Mouse (Mus musculus) forebrain, embryonic 12.5 days (tissue): ENCODE measurements at regions not wholly inside any gene's neighbourhood (a gene's known extent, or its start where the extent isn't known, plus 50 kb on each side); places are given as distances from the start of the nearest gene placed in this dataset.
A peak's percentile ranks its signal among the peaks of the same experiment; 100 is the strongest.

ENCODE experiments used
- ATAC-seq: fragments of 200-750 bp; cut with Nextera tagmentation; 2 replicates; pipeline ENCODE4 v1.8.0; 2017; ENCODE audit warnings: moderate TSS enrichment; ENCODE audit not compliant: low FRiP score
- H3K27ac ChIP-seq: fragments of 300-500 bp; sonication (generic); 2 replicates; pipeline ENCODE4 v1.5.1; 2016; ENCODE audit warnings: mild to moderate bottlenecking
- H3K27me3 ChIP-seq: fragments of 300-500 bp; sonication (generic); 2 replicates; pipeline ENCODE4 v1.6.1; 2016; ENCODE audit warnings: mild to moderate bottlenecking
- H3K36me3 ChIP-seq: fragments of 300-500 bp; sonication (generic); replicated peaks from 2 replicates; pipeline ENCODE4 v1.6.1; 2016; ENCODE audit warnings: mild to moderate bottlenecking
- H3K4me1 ChIP-seq: fragments of 300-500 bp; sonication (generic); 2 replicates; pipeline ENCODE4 v1.6.1; 2016
- H3K4me2 ChIP-seq: fragments of 300-500 bp; sonication (generic); 2 replicates; pipeline ENCODE4 v1.6.1; 2016; ENCODE audit warnings: mild to moderate bottlenecking, moderate library complexity
- H3K4me3 ChIP-seq: fragments of 300-500 bp; sonication (generic); replicated peaks from 2 replicates; pipeline ENCODE4 v1.5.1; 2016; ENCODE audit warnings: mild to moderate bottlenecking
- H3K9ac ChIP-seq: fragments of 300-500 bp; sonication (generic); 2 replicates; pipeline ENCODE4 v1.6.1; 2016; ENCODE audit warnings: mild to moderate bottlenecking
- H3K9me3 ChIP-seq: fragments of 300-500 bp; sonication (generic); 2 replicates; pipeline ENCODE4 v1.6.1; 2016
- WGBS: fragments of 180-500 bp; shearing (Covaris S2); methylation state at CpG from one replicate; pipeline ENCODE4 v1.1.7; 2016; 5-methylcytosine and 5-hydroxymethylcytosine counted together

GRCm38 (mm10) chr12:96748868-96749615 lies 1057.0 kb downstream of the Flrt2 start:
- no peak overlapping the region for H3K27ac ChIP-seq
- no peaks in the 10 kb centered on the region for H3K4me1 ChIP-seq
- H3K4me2 ChIP-seq = no peak overlapping the region
- WGBS = 74% methylated on average over 5 of the region's 5 CpGs
- no peak overlapping the region for H3K4me3 ChIP-seq
- ATAC-seq = no peak
- no peaks in the 10 kb centered on the region for H3K27me3 ChIP-seq
- no peak overlapping the region for H3K9ac ChIP-seq
- H3K36me3 ChIP-seq = no peaks in the 10 kb centered on the region
- H3K9me3 ChIP-seq = no peaks in the 10 kb centered on the region

- Histone ChIP-seq H3K9ac (no peak overlapping the region), H3K9me3 (no peaks in the 10 kb centered on the region), H3K36me3 (no peaks in the 10 kb centered on the region), H3K4me2 (no peak overlapping the region), H3K4me3 (no peak overlapping the region), H3K27me3 (no peaks in the 10 kb centered on the region), H3K27ac (no peak overlapping the region), H3K4me1 (no peaks in the 10 kb centered on the region)
- WGBS = 14% methylated on average over 5 of the region's 5 CpGs
- ATAC-seq = no peak
These were observed 1062.7 kb downstream of the Flrt2 start for GRCm38 (mm10) chr12:96754714-96755113.

GRCm38 (mm10) chr12:96763153-96763552 lies 1071.1 kb downstream of the Flrt2 start:
- Histone ChIP-seq H3K27me3 (no peaks in the 10 kb centered on the region), H3K4me1 (peaks cover 6% of the 10 kb centered on the region), H3K4me3 (no peak overlapping the region), H3K9ac (no peak overlapping the region), H3K27ac (no peak overlapping the region), H3K4me2 (no peak overlapping the region), H3K36me3 (no peaks in the 10 kb centered on the region), H3K9me3 (no peaks in the 10 kb centered on the region)
- 37% methylated on average over 5 of the region's 5 CpGs for WGBS
- peak; percentile 30; the same call in 1 of the 2 replicates for ATAC-seq

GRCm38 (mm10) chr12:96763621-96764020 lies 1071.6 kb downstream of the Flrt2 start:
- Histone ChIP-seq H3K4me2 (no peak overlapping the region), H3K9ac (no peak overlapping the region), H3K4me1 (peaks cover 6% of the 10 kb centered on the region), H3K36me3 (no peaks in the 10 kb centered on the region), H3K4me3 (no peak overlapping the region), H3K9me3 (no peaks in the 10 kb centered on the region), H3K27me3 (no peaks in the 10 kb centered on the region), H3K27ac (no peak overlapping the region)
- ATAC-seq = no peak
- WGBS = 75% methylated on average over 2 of the region's 2 CpGs

- Histone ChIP-seq H3K9ac (no peak overlapping the region), H3K27me3 (no peaks in the 10 kb centered on the region), H3K36me3 (no peaks in the 10 kb centered on the region), H3K27ac (no peak overlapping the region), H3K9me3 (no peaks in the 10 kb centered on the region), H3K4me2 (no peak overlapping the region), H3K4me3 (no peak overlapping the region), H3K4me1 (peaks cover 6% of the 10 kb centered on the region)
- no peak for ATAC-seq
These were observed 1072.2 kb downstream of the Flrt2 start for GRCm38 (mm10) chr12:96764186-96764585.

- no peaks in the 10 kb centered on the region for H3K9me3 ChIP-seq
- 87% methylated on average over 3 of the region's 3 CpGs for WGBS
- ATAC-seq = no peak
- H3K36me3 ChIP-seq = no peaks in the 10 kb centered on the region
- no peaks in the 10 kb centered on the region for H3K27me3 ChIP-seq
- no peak overlapping the region for H3K27ac ChIP-seq
- no peak overlapping the region for H3K9ac ChIP-seq
- no peaks in the 10 kb centered on the region for H3K4me1 ChIP-seq
- H3K4me3 ChIP-seq = no peak overlapping the region
- H3K4me2 ChIP-seq = no peak overlapping the region
These were observed 1079.2 kb downstream of the Flrt2 start for GRCm38 (mm10) chr12:96771222-96771621.

GRCm38 (mm10) chr12:96821376-96821775 lies 1129.3 kb downstream of the Flrt2 start:
- Histone ChIP-seq H3K4me3 (no peak overlapping the region), H3K4me1 (no peaks in the 10 kb centered on the region), H3K36me3 (no peaks in the 10 kb centered on the region), H3K27ac (no peak overlapping the region), H3K9me3 (no peaks in the 10 kb centered on the region), H3K4me2 (no peak overlapping the region), H3K9ac (no peak overlapping the region), H3K27me3 (no peaks in the 10 kb centered on the region)
- 80% methylated on average over 1 of the region's 1 CpGs for WGBS
- ATAC-seq = no peak

GRCm38 (mm10) chr12:96828415-96828814 lies 1136.4 kb downstream of the Flrt2 start:
- no peak overlapping the region for H3K4me2 ChIP-seq
- H3K4me1 ChIP-seq = no peaks in the 10 kb centered on the region
- no peak overlapping the region for H3K27ac ChIP-seq
- H3K9me3 ChIP-seq = no peaks in the 10 kb centered on the region
- H3K36me3 ChIP-seq = no peaks in the 10 kb centered on the region
- no peak for ATAC-seq
- WGBS = 86% methylated on average over 1 of the region's 1 CpGs
- no peaks in the 10 kb centered on the region for H3K27me3 ChIP-seq
- no peak overlapping the region for H3K9ac ChIP-seq
- no peak overlapping the region for H3K4me3 ChIP-seq
